Mouse (Mus musculus) midbrain, embryonic 12.5 days (tissue): ENCODE data around the gene Rrp1b. TPM values are rescaled to one million over a fixed set of nuclear protein-coding genes. Genes with fewer than 3 reads are reported as not detected.

Source experiments
- ATAC-seq: fragments of 200-750 bp; cut with Nextera tagmentation; 2 replicates; pipeline ENCODE4 v1.8.0; 2017; ENCODE audit warnings: low read depth, moderate TSS enrichment, moderate library complexity; ENCODE audit not compliant: low FRiP score
- H3K27ac ChIP-seq: fragments of 300-500 bp; sonication (generic); replicated peaks from 2 replicates; pipeline ENCODE4 v1.5.1; 2016; ENCODE audit warnings: mild to moderate bottlenecking
- H3K27me3 ChIP-seq: fragments of 300-500 bp; sonication (generic); 2 replicates; pipeline ENCODE4 v1.6.1; 2016; ENCODE audit warnings: mild to moderate bottlenecking
- H3K36me3 ChIP-seq: fragments of 300-500 bp; sonication (generic); 2 replicates; pipeline ENCODE4 v1.6.1; 2016
- H3K4me1 ChIP-seq: fragments of 300-500 bp; sonication (generic); 2 replicates; pipeline ENCODE4 v1.6.1; 2016
- H3K4me2 ChIP-seq: fragments of 300-500 bp; sonication (generic); replicated peaks from 2 replicates; pipeline ENCODE4 v1.6.1; 2016; ENCODE audit warnings: mild to moderate bottlenecking, moderate library complexity
- H3K4me3 ChIP-seq: fragments of 300-500 bp; sonication (generic); 2 replicates; pipeline ENCODE4 v1.5.1; 2016; ENCODE audit warnings: mild to moderate bottlenecking
- H3K9ac ChIP-seq: fragments of 300-500 bp; sonication (generic); replicated peaks from 2 replicates; pipeline ENCODE4 v1.6.1; 2016; ENCODE audit warnings: mild to moderate bottlenecking, moderate library complexity
- H3K9me3 ChIP-seq: fragments of 300-500 bp; sonication (generic); 2 replicates; pipeline ENCODE4 v1.6.1; 2016; ENCODE audit warnings: mild to moderate bottlenecking
- WGBS: fragments of 180-500 bp; shearing (Covaris S2); methylation state at CpG from one replicate; pipeline ENCODE4 v1.1.7; 2016; 5-methylcytosine and 5-hydroxymethylcytosine counted together
- polyA plus RNA-seq: library from polyadenylated mRNA; unstranded; fragments of >200 nt; fragmentation: Nextera tagmentation; extraction: Ambion mirVana; gene quantifications from 2 replicates; pipeline ENCODE4 v1.2.1, GENCODE M21; 2016

Gene Rrp1b
- polyA plus RNA-seq, 1 experiment from 2014 or later = 54.5 TPM

DNA sequence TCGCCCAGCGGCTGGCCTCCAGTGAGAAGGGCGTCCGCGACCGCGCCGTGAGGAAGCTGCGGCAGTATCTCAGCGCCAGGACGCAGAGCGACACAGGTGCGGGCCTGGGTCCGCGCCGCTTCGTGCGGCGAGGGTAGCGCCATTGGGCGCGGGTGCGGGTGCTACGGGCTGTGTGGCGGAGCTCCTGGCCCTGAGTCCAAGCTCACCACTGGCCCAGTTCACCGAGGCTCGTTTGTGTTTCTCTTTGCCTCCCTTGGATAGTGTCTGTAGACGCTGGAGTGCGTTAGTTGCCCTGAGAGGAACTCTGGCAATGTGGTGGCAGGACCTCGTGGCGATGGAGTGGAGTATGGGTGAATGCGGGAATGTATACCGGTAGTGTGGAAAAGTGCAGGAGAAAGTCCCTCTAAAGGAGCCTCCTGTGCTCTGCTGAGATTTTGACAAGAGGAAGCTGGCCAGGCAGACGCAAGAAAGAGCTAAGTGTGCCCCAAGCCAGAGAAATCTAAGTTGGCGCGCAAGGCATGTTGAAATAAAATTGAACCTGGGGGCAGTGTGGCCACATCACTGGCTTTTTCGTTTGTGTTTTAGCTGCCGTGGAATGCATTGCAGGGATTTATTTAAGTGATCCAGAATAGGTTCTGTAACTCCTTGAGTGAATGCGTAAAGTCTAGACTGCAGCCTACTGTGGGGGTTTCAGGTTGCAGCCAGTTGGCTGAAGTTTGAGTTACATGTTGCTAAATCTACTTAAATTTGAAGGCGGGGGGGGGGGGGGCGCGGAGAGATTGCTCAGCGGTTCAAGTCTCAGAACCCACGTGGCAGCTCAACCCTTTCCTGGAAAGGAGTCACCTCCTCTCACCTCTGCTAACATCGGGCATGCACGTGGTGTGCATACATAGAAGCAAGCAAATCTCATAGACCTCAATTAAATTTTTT lies 874 bp downstream of the Rrp1b start:
- peak overlapping the region; percentile 72 for H3K4me2 ChIP-seq
- peak overlapping the region; percentile 73 for H3K27ac ChIP-seq
- peak; percentile 76 for ATAC-seq
- no peaks in the 10 kb centered on the region for H3K9me3 ChIP-seq
- H3K27me3 ChIP-seq = no peaks in the 10 kb centered on the region
- peak overlapping the region; percentile 89 for H3K9ac ChIP-seq
- peaks cover 24% of the 10 kb centered on the region for H3K4me1 ChIP-seq
- peak overlapping the region; percentile 91 for H3K4me3 ChIP-seq
- under 1% methylated on average over 46 of the region's 46 CpGs for WGBS
- H3K36me3 ChIP-seq = peaks cover 10% of the 10 kb centered on the region

GRCm38 (mm10) chr17:32040263-32040662 lies 4.4 kb downstream of the Rrp1b start:
- Histone ChIP-seq H3K4me2 (no peak overlapping the region), H3K9me3 (no peaks in the 10 kb centered on the region), H3K36me3 (peaks cover 10% of the 10 kb centered on the region), H3K27me3 (no peaks in the 10 kb centered on the region), H3K4me1 (peaks cover 24% of the 10 kb centered on the region), H3K27ac (no peak overlapping the region), H3K4me3 (no peak overlapping the region), H3K9ac (no peak overlapping the region)
- WGBS = 87% methylated on average over 10 of the region's 10 CpGs
- no peak for ATAC-seq

GRCm38 (mm10) chr17:32046541-32046940 lies 10.6 kb downstream of the Rrp1b start:
- Histone ChIP-seq H3K27ac (no peak overlapping the region), H3K36me3 (peaks cover 56% of the 10 kb centered on the region), H3K9me3 (no peaks in the 10 kb centered on the region), H3K4me1 (no peaks in the 10 kb centered on the region), H3K4me3 (no peak overlapping the region), H3K27me3 (no peaks in the 10 kb centered on the region), H3K4me2 (no peak overlapping the region), H3K9ac (no peak overlapping the region)
- WGBS = 89% methylated on average over 5 of the region's 5 CpGs
- no peak for ATAC-seq

DNA sequence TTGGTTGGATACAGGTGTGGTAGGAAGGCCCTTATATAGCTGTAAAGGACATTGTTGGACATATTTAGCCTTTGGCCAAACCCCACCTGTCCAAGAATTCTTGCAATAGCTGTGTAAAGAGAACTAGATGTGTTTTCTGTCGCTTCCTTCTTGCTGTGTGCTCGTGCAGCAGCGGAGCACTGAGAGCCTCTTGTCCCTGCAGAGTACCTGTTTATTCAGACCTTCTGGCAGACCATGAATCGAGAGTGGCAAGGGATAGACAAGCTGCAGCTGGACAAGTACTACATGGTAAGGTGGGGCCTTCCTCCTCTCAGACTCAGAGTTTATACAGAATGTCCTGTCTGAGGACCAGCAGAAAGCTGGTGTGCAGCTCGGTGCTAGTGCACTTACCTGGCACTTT lies 12.5 kb downstream of the Rrp1b start:
- Histone ChIP-seq H3K9ac (no peak overlapping the region), H3K4me3 (no peak overlapping the region), H3K4me1 (no peaks in the 10 kb centered on the region), H3K4me2 (no peak overlapping the region), H3K27ac (no peak overlapping the region), H3K27me3 (no peaks in the 10 kb centered on the region), H3K36me3 (peaks cover 74% of the 10 kb centered on the region), H3K9me3 (no peaks in the 10 kb centered on the region)
- no peak for ATAC-seq
- 95% methylated on average over 5 of the region's 5 CpGs for WGBS

DNA sequence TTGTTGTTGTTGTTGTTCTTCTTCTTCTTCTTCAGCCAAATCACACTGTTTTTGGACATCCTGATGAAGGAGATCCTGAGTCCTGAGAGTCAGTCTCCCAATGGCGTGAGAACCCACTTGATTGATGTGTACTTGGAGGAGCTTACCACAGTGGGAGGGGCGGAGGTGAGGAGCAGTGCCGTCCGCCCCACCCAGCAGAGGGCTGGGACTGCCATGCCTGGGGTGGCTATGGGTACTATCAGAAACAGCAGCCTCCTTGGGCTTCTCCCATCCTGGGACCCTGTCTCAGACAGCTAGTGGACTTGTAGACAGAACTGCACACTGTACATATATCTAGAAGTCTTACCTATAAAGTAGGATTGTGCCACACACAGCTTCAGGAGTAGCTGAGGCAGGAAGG lies 14.0 kb downstream of the Rrp1b start:
- H3K4me3 ChIP-seq = no peak overlapping the region
- no peaks in the 10 kb centered on the region for H3K9me3 ChIP-seq
- ATAC-seq = no peak
- H3K27me3 ChIP-seq = no peaks in the 10 kb centered on the region
- no peak overlapping the region for H3K9ac ChIP-seq
- H3K36me3 ChIP-seq = peaks cover 86% of the 10 kb centered on the region
- 80% methylated on average over 4 of the region's 4 CpGs for WGBS
- H3K4me2 ChIP-seq = no peak overlapping the region
- H3K27ac ChIP-seq = no peak overlapping the region
- no peaks in the 10 kb centered on the region for H3K4me1 ChIP-seq

- Histone ChIP-seq H3K36me3 (peaks cover 92% of the 10 kb centered on the region), H3K27ac (no peak overlapping the region), H3K27me3 (no peaks in the 10 kb centered on the region), H3K4me2 (no peak overlapping the region), H3K4me3 (no peak overlapping the region), H3K9me3 (no peaks in the 10 kb centered on the region), H3K9ac (no peak overlapping the region), H3K4me1 (no peaks in the 10 kb centered on the region)
- ATAC-seq = no peak
- 90% methylated on average over 6 of the region's 6 CpGs for WGBS
Measured at GRCm38 (mm10) chr17:32050609-32051008, 14.7 kb downstream of the Rrp1b start.

DNA sequence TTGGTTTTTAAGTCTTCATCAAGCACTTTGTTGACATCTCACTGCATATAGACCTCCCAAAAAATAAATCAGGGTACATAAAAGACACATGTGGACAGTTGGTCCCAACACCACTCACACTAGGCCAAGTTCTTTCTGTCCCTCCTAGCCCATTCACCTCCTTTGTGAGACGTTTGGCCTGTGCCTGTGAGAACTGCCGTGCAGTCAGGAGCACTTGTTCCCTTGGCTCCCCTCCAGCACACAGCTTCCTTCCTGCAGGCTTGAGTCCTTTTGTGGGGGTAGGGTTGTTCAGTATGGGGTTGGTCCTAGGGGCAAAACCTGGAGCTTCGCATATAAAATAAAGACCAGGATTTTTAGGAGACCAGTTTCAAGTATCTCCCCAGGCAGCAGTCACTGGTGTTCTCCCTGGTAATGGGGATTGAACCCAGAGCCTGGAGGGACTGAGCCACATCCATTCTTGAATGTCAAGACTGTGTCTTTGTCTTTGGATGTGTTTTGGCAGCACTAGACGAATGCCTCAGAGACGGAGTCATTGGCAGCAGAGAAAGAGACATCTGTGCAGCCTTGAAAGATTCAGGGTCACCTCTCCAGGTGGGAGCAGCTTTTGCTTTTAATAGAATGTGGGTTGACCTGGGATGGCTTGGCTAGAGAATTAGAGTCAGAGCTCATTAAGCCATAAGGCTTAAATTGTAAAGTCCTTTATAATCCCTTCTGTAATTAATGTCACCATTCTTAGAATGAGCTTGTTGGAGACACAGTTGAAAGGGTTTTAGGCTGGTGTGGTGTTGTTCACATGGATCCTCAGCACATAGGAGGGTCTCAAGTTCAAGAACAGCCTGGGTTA lies 16.6 kb downstream of the Rrp1b start:
- no peak overlapping the region for H3K9ac ChIP-seq
- no peaks in the 10 kb centered on the region for H3K27me3 ChIP-seq
- ATAC-seq = no peak
- no peak overlapping the region for H3K4me2 ChIP-seq
- H3K27ac ChIP-seq = no peak overlapping the region
- H3K36me3 ChIP-seq = peaks cover 95% of the 10 kb centered on the region
- no peaks in the 10 kb centered on the region for H3K4me1 ChIP-seq
- H3K9me3 ChIP-seq = no peaks in the 10 kb centered on the region
- WGBS = 81% methylated on average over 5 of the region's 5 CpGs
- no peak overlapping the region for H3K4me3 ChIP-seq

GRCm38 (mm10) chr17:32053677-32054076 lies 17.8 kb downstream of the Rrp1b start:
- Histone ChIP-seq H3K27ac (no peak overlapping the region), H3K27me3 (no peaks in the 10 kb centered on the region), H3K9me3 (no peaks in the 10 kb centered on the region), H3K9ac (no peak overlapping the region), H3K4me3 (no peak overlapping the region), H3K4me2 (no peak overlapping the region), H3K4me1 (no peaks in the 10 kb centered on the region), H3K36me3 (peaks cover 95% of the 10 kb centered on the region)
- no peak for ATAC-seq
- WGBS = 93% methylated on average over 5 of the region's 5 CpGs

DNA sequence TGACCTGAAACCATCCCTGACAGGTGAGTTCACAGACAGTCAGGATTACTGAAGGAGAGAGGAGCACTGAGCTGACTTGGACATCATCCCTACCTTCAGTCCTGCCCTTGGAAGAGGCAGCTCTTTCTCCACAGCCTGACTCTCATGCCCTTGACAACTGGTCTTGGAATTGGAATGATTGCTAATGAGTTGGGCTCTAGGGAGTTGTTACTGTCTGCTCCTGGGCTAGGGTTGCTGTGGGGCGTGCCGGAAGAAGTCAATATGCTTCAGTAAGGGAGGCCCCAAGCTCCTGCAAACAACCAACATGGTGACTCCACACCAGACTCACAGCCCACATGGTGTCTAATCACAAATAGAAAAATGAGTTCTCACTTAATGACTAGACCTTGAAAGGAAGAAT lies 21.9 kb downstream of the Rrp1b start:
- 87% methylated on average over 2 of the region's 2 CpGs for WGBS
- Histone ChIP-seq H3K27ac (no peak overlapping the region), H3K9ac (no peak overlapping the region), H3K9me3 (no peaks in the 10 kb centered on the region), H3K4me3 (no peak overlapping the region), H3K4me1 (no peaks in the 10 kb centered on the region), H3K36me3 (peaks cover 91% of the 10 kb centered on the region), H3K4me2 (no peak overlapping the region), H3K27me3 (no peaks in the 10 kb centered on the region)
- ATAC-seq = no peak

DNA sequence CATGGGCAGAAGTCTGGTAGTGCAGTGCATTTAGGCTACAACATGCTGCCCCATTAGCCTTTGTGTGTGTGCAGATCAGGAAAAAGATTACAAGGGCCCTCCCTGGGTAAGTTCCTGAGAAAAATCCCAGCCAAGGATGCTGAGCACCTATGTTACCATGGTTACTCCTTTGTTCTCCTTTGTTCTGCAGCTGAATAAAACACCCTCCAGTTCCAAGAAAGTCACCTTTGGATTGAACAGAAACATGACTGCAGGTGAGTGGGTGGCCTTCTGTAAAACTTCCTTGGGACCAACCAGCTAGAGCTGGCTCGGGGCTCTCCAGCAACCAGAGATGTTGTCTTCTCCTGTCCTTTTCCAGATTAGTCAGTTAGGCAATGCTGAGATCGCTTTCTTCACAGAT lies 23.2 kb downstream of the Rrp1b start:
- no peak overlapping the region for H3K9ac ChIP-seq
- H3K4me1 ChIP-seq = no peaks in the 10 kb centered on the region
- H3K9me3 ChIP-seq = no peaks in the 10 kb centered on the region
- ATAC-seq = no peak
- no peak overlapping the region for H3K27ac ChIP-seq
- 76% methylated on average over 2 of the region's 2 CpGs for WGBS
- H3K4me3 ChIP-seq = no peak overlapping the region
- H3K4me2 ChIP-seq = no peak overlapping the region
- peaks cover 84% of the 10 kb centered on the region for H3K36me3 ChIP-seq
- H3K27me3 ChIP-seq = no peaks in the 10 kb centered on the region

GRCm38 (mm10) chr17:32061219-32061618 lies 25.3 kb downstream of the Rrp1b start:
- no peaks in the 10 kb centered on the region for H3K9me3 ChIP-seq
- H3K27me3 ChIP-seq = no peaks in the 10 kb centered on the region
- no peak overlapping the region for H3K4me3 ChIP-seq
- no peak overlapping the region for H3K9ac ChIP-seq
- no peaks in the 10 kb centered on the region for H3K4me1 ChIP-seq
- no peak for ATAC-seq
- peaks cover 65% of the 10 kb centered on the region for H3K36me3 ChIP-seq
- no peak overlapping the region for H3K27ac ChIP-seq
- 96% methylated on average over 14 of the region's 14 CpGs for WGBS
- H3K4me2 ChIP-seq = no peak overlapping the region

- no peak for ATAC-seq
- no peaks in the 10 kb centered on the region for H3K4me1 ChIP-seq
- 72% methylated on average over 2 of the region's 2 CpGs for WGBS
- no peaks in the 10 kb centered on the region for H3K27me3 ChIP-seq
- no peak overlapping the region for H3K4me2 ChIP-seq
- H3K36me3 ChIP-seq = peaks cover 40% of the 10 kb centered on the region
- H3K9me3 ChIP-seq = no peaks in the 10 kb centered on the region
- H3K9ac ChIP-seq = no peak overlapping the region
- H3K27ac ChIP-seq = no peak overlapping the region
- H3K4me3 ChIP-seq = no peak overlapping the region
Measured at GRCm38 (mm10) chr17:32063654-32064053, 27.8 kb downstream of the Rrp1b start.
